Mouse (Mus musculus) gastrocnemius, adult 18-20 months (tissue): ENCODE data around the gene Nudt19. TPM values are rescaled to one million over a fixed set of nuclear protein-coding genes. Genes with fewer than 3 reads are reported as not detected.
"Not testable (repeated sequence)": the region's sequence is repeated elsewhere in the genome, so short reads cannot be mapped to it uniquely, and the experiment has no call there.

ENCODE experiments used
- DNase-seq: peaks from one replicate; pipeline ENCODE4 v3.0.0; 2021; ENCODE audit warnings: low spot score
- total RNA-seq, 2 experiments: library from RNA; stranded (reverse); gene quantifications; 2 replicates each; pipeline ENCODE4 v1.2.3; 2021

Nudt19 gene
- total RNA-seq, 2 experiments from 2014 or later, result 47.9 to 52.6 TPM

DNA sequence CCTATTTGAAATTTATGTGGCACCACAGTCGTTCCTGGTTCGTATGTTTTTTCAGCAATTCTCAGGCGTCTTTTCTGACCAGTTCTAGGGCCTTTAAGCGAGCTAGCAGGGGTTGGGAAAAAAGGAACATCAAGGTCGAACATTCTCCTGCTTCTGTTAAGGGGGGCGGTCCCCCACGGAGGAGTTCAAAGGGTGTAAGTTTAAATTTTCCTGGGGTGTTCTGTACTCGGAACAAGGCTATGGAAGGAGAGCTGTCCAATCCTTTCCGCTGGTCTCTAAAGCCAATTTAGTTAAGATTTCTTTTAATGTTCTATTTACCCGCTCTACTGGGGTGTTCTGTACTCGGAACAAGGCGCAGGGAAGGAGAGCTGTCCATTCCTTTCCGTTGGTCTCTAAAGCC is 9.9 kb upstream of the Nudt19 start:
- DNase-seq, result not testable (repeated sequence)

DNA sequence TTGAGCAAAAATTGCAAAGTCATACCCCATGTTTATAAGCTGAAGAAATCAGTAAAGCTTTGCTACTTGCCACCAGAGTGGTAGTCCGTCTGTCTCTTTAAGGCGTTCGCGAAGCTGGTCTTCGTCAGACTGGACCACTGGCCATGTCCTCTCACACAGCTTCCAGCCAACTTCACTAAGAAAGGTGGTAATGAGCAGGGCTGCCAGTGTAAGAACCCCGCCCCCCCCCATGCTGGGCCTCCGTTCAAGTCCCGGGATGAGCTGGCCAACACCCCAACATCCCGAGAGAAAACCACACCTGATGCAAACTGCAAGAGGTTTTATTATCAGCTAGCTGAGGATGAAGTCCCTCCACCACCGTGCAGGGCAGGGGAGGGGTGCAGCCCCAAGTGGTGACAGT is 8.8 kb upstream of the Nudt19 start:
- not testable (repeated sequence) for DNase-seq

DNA sequence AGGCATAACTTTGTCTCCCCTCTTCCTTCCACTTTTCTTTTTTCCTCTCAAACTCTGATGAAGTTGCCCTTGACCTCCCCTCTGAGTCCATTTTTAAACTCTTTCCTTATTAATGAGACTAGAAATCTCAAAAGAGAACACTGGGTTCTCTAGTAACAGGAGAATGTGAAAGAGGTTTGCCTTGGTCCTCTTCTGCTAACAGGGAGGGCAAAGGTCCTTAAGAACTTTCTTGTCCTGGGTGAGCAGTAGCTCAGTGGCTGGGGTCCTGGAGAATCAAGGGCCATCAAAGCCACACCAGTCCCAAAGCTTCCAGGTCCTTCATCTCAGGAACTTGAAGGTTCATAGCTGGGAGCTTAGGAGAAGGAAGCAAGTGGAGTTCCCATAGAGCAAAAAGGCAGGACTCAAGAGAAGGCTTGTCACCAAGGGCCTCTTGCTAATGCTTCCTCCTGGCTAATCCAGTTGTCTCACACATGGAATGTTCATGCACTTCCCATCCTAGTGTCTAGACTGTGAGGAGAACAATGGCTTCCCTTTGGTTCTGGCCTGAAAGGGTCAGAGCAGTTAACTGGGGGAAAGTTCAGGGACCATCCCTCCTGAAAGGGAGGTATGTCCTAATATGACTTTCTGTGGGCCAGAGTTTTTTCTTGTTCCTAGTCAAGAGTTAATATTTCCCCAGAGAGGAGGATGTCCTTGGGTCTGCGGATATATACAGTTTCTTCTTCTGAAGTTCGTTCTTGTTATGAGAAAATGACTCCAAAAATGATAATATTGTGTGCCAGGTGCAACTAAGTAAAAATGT is 8.2 kb upstream of the Nudt19 start:
- no peak for DNase-seq

DNA sequence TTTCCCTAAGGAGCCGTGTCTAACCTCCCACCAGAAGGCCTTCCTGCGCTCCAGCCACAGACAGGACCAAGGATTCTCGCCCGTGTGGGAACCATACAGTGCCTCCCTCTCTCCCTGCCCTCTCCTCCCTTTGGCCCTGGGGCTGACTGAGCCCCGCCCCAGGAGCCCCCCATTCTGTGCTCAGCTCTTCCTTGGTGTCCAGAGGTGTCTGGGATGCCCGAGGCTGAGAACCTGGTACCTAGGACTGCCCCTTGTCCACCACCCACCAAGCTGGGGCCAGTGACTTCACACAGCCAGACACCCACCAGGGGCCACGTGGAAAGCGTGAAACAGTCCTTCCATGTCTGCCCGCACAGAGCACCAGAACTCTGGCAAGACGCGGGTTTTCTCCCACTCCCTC is 7.0 kb upstream of the Nudt19 start:
- no peak for DNase-seq

- DNase-seq, result no peak
Measured at GRCm38 (mm10) chr7:35559838-35560237, 3.7 kb upstream of the Nudt19 start.

DNA sequence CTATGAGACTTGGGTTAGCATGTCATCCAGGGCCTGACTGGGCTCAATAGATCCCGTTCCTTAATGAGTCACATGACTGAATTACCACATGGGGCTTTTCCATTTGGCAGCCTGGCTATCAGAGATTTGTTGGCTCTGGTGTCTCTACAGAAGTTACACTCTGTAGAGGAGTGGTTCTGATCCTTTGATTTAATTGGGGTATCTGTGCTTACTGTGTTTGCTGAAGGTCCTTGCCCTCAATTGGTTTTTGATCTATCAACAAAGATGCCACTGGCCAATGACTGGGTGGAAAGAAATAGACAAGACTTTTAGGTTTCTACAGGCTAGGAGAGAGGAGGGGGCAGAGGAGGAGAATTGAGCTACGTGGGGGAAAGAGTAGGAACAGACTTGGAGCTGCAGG is 2.6 kb upstream of the Nudt19 start:
- no peak for DNase-seq

DNA sequence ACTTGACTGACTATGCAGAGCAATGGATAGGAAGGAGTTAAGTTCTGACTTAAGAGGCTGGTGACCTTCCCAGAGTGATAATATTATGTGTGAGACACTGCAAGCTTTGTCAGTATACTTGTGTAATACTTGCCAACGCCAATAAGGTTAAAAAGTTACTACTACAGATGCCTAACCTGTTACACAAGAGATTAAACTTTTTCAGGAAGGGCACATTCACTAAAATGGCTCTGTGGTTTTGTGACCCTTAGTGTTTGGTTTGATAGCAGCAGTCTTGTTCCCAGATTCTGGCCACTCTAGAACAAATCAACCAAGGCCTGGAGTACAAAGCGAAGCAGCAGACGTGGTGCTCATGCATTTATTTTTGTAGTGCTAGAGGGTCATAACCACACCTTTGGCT is 1.5 kb upstream of the Nudt19 start:
- no peak for DNase-seq

DNA sequence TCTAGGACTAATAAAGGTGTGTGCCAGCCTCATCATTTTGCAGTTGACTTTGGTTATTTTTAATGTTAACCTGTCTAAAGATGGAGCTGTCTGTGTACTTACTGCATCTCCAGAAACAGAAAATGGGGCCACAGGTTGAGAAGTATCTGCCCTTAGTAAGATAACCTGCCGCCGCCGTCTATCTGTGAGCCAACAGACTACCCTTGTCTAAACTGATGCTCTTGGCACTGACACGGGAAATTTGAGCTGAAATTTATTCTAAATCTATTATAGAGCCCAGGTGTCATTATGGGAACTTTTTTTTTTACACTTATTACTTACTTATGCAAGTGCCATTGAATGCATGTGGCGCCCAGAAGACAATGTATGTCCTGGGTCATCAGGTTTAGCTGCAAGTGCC is 801 bp upstream of the Nudt19 start:
- no peak for DNase-seq

DNA sequence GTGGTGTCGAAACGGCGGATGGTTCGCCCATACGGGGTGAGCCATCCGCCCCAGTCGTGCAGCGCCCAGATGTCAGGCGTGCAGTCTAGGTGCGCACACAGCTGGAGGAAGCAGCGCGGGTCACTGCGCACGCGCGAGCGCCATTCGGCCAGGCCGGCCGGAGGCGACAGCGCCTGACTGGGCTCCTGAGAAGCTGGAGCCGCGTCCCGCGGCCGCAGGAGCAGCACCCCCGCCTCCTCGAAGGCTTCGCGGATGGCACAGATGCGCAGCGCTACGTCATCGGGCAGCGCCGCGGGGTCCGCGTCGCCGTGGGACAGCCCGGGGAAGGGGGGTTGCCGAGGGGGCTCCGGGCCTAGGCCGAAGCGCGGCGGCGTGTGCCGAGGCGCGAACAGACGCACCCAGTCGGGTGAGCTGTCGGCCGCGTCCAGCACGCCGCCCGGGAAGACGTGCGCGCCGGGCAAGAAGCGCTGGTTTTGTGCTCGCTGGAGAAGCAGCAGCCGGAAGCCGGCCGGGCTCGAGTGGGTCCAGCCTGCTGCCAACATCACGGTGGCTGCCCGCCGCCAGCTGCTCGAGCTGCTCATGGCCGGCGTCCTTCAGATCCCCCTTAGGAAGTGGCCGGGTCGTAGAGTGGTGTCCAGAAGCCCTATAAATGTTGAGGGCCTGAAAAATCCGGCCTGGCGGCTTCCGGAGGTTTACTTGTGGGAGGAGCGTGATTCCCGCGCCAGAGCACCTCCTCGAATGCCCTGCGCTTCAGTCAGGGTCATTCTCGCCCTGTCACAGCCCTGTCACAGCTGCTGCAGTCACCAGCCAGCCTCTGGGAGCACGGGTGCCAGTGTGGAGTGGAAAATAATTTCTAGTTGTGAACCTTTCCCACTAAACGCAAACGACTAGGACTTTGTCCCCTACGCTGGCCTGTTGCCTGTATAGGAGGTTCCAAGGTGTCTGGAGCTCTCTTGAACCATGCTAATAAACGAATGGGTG is 590 bp downstream of the Nudt19 start:
- peak; percentile 83 for DNase-seq

GRCm38 (mm10) chr7:35554605-35555175 is 1.4 kb downstream of the Nudt19 start:
- no peak for DNase-seq

GRCm38 (mm10) chr7:35553751-35554604 is 2.1 kb downstream of the Nudt19 start:
- no peak for DNase-seq

DNA sequence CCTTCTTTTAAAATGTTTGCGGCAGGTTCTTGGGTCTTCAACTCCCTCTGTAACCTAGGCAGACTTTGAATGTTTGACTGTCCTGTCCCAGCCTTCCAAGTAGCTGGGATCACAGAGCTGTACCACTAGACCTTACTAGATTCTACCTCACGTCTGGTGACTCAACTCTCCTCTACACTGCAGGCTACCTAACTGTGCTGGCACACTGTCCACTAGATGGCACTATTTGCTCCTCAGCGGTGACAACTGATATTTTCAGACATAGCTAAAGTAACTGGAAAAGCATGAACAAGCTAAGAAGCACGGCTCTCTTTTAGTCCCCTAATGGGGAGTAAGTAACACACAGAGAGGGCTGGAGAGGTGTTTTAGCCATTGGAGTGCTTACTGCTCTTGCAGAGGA is 10.2 kb downstream of the Nudt19 start:
- peak; percentile 50 for DNase-seq

GRCm38 (mm10) chr7:35537562-35537961 is 18.5 kb downstream of the Nudt19 start, which contains the start of gene Tdrd12:
Gene Tdrd12 (minus strand): TSS chr7:35537745.
- no peak for DNase-seq

DNA sequence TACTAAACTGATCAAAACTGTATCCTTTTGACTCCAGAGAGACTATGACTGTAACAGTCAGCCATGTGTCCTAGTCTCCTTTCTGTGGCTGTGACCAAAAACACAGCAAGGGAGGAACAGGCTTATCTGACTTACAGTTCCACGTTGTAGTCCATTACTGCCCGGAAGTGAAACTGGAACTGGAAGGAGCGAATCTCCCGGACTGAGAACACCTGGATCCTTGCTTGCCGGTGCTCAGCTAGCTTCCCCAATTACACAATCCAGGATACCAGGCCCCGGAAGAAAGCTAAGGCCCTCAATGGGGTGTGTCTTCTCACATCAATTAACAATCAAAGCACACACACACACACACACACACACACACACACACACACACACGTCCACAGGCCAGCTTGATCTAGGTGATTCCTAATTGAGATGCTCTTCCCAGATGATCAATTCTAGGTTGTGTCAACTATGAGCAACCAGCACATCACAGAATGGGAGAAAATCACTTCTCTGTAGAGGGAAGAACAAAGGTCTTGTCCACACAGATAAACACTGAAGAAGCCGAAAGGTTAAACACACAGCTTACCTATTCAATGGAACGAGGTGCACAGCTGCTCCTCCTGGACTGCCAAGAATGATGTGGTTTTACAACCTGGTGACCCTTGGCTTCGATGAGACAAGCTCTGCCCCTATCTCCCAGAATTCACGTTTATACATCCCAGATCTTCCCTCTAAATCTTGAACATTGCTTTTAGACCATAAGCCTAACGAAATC is 20.2 kb downstream of the Nudt19 start:
- DNase-seq, result no peak

- not testable (repeated sequence) for DNase-seq
Measured at GRCm38 (mm10) chr7:35530544-35530943, 25.6 kb downstream of the Nudt19 start.

DNA sequence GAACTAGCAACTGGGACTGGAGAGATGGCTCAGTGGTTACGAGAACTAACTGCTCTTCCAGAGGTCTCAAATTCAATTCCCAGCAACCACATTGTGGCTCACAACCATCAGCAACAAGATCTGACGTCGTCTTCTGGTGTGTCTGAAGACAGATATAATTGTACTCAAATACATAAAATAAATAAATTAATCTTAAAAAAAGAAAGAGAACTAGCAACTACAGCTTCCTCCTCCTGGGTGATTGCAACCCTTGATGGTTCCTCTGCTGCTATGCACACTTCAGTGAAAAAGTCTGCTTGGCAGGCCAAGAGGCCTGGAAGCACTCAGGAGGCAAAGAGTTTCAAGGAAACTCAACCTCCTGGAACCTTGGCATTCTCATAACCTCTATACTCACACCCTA is 26.1 kb downstream of the Nudt19 start:
- no peak for DNase-seq

- DNase-seq, result no peak
Measured at GRCm38 (mm10) chr7:35526795-35527194, 29.3 kb downstream of the Nudt19 start.

DNA sequence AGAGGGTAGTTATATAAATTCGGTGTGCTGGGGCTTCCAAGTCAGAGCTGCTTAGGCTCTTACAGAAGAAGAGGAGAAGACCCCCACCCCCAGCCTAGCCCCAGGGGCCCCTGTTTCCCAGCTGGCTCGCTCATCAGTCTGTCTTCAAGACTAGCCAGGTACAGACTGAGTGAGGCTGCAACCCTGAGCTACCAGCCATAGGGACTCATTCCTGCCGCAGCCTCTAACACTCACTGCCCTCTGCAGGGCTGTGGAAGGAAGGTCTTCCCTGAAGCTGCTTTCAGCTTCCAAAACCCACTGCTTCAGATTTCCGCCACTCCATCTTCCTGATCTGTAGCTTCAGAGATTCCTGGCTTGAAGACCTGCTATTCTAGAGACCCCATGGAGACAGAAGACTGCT is 54.1 kb downstream of the Nudt19 start:
- no peak for DNase-seq

DNA sequence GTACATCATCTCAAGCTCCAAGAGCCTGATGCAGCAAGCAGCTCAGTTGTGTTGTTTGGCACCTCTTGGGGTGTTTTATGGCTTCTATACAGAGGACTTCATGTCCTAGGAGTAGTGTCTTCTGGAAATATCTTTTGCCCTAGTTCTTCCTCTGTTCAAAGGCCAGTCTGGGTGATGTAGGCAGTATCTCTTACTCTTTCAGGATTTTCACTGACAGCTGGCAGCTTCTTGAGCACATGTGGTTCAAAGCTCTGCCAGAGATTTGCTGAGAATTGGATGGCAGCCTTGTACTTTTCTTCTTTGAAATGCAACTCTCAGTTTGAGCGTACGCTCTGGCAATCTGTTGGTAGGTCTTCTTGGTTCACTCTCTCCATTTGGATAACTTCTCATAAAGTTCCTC is 58.6 kb downstream of the Nudt19 start:
- peak; percentile 9 for DNase-seq
